Mouse (Mus musculus): ENCODE measurements around the gene Vps35l.
A peak's percentile ranks its signal among the peaks of the same experiment; 100 is the strongest.

Vps35l gene

DNA sequence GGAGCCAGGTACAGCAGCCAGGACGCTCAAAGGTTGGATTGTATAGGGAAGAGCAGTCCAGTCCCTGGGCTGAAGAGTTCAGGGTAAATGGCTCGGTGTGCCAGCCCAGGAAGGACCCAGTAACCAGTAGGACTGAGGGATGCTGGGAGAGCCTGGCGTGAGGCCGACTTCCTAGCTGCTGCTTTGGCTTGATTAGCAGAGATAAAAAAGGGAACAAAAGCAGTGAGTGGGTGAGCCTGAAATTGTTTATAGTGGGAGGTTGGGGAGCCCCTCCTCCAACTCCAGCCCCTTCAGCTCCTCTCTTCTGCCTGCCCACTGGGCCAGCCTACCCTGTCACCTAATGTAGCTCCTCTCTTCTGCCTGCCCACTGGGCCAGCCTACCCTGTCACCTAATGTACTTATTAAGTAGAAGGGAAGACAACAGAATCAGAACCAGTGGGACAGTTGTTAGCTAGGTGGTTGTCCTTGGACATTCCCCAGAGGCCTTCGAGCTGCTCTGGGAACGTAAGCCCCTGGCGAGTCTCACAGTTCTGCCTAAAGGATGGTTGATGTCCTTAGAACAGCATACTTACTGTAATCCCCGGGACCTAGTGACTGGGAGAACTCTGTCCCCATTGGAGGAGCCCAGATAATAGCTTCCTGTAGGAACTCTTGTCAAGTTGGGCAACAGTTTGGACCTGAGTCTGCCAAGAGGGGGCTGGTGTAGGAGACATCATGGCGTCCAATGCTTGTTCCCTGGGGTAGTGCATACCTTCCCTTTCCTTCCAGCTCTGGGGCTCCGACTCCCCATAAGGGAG lies 37.8 kb downstream of the Vps35l start:
- DNase-seq (ENCODE audit: low spot score), result peak; percentile 78

DNA sequence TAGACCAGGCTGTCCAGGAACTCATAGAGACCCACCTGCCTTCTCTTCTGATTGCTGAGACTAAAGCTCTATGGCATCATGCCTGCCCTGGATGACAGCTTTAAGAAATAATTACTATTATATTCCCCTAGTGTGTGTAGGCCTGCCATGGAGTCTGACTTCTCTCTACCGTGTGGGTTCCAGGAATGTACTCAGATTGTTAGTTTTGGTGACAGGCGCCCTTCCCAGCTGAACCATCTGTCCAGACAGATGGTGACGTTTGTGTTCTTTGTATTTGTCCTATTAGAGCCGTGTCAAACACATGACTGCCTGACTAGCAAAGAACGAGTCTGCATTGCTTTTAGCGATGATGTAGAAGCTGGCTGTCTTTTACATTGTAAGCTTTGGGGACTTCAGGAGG lies 38.5 kb downstream of the Vps35l start:
- no peak for DNase-seq (ENCODE audit: low spot score)

DNA sequence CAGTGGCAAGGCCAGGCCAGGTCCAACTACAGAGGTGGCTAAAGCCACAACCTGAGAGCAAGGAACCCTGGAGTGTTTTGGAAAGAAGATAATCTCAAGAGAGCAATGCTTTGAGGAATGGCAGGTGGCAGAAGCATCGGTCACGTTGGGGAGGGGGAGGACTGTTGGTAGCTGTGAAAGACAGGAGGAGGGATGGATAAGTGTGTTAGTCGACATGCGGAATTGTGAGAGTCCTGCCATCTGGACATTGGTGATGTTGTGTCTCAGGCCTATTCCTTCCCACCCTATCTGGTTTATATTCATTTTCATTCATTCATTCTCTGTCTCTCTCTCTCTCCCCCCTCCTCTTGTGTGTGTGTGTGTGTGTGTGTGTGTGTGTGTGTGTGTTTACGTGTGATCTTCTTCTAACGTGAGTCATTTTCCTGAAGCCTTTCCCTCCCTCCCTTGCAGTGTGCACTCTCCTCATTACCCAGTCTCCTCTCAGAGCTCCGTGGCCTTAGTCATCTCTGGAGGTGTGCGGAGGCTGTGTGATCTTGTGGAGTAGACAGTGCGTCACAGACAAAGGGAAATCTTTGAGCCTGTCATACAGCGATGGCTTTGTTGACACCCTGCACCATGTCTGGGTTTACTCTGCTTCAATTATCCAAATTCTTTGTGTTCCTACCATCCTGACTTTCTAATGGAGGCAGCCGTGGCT lies 43.4 kb downstream of the Vps35l start:
- DNase-seq (ENCODE audit: low spot score), result no peak

DNA sequence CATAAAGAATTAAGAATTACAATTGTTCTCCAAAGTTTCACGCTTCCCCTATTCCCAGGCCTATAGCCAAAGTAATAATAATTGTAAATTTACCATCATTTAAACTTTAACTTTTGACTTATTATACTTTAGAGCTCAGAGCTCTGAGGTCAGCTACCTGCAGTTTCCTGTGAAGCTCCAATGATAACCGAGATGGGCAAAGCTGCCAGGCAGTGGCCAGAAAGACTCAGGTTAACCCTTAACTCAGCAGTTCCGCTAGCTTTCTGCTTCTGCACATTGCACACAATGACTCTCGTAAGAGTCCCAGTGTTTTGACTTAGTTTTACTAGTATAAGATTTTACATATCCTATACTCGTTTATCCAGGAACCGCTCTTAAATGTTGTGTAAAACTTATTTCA lies 46.1 kb downstream of the Vps35l start:
- DNase-seq (ENCODE audit: low spot score), result no peak

DNA sequence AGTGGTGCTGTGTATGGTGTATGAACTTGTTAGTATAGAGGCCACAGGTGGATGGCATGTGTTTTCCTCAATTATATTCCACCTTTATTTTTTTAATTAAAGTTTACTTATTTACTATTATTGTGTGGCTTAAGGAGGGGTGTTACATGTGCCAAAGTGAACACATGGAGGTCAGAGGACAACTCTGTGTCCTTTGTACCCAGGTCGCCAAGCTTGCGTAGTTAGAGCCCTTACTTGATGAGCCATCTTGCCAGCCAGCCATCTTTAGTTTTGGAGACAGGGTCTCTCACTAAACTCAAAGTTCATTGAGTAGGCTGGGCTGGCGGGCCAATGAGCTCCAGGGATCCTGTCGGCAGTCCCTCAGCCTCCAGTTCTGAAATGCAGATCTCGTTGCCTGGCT lies 47.3 kb downstream of the Vps35l start:
- no peak for DNase-seq (ENCODE audit: low spot score)

DNA sequence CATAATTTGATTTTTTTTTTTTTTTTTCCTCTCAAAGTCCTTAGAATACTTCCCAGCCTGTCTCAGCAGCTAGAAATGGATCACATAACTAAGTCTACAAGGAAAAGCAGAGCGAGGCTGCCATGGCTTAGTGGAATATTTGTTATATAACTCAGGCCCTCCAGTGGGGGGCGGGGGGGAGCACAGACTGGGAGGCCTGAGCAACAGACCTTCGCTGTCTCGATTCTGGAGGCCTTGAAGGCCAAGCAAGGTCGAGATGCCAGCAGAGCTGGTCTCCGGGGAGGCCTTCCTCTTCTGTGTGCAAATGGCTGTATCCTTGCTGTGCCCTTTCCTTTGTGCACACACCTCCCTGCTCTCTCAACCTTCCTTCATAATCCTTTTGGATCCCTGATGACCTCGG lies 48.5 kb downstream of the Vps35l start:
- no peak for DNase-seq (ENCODE audit: low spot score)

DNA sequence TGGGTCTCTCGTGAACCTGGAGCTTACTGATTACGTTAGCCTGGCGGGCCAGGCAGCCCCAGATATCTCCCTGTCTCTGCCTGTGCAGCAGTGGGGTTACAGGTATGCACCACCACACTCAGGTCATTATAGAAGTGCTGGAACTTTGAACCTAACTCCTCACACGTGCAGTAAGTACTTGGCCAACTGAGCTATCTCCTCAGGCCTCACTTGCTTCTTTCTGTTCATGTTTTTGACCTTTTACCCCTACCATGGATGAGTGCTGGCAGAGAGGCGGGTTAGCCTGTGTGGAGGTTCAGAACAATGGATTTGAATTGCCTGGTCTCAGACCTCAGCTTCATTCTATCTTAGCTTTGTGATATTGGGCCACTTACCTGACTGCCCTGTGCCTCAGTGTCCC lies 50.3 kb downstream of the Vps35l start:
- no peak for DNase-seq (ENCODE audit: low spot score)

DNA sequence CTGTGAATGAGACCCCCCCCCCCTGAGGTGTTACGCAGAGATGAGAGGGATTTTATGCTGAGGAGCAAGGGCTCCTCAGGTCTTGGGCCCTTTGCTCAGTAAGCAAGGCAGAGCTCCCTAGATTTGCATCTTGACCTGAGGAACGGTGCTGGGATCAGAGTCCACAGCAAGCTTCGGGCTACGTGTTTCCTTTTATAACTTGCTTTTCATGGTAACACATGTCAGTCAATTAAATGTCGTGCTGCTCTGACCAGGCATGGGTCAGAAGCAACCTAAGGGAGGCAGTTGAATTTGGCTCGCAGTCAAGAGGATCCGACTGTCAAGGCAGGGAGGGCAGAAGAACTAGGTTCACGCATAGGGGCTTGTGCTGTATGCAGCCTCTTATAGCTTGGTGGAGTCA lies 53.9 kb downstream of the Vps35l start:
- no peak for DNase-seq (ENCODE audit: low spot score)

DNA sequence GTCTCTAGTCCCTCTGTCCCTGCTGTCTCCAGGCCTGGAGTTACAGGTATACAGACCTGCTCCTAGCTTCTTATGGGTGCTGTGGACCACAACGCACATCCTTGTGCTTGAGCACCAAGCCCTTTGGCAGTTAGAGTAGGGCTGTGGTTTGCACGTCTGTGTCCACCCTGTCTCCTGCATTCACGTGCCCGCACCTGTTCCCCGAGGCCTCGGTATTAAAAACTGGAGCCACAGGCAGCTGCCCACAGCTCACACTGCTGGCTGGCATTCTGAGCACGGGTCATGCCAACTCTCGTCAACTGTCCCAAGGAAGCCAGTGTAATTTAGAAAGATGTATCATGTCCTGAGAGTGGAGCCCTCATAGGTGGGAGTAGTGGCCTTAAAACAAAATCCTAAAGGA lies 55.8 kb downstream of the Vps35l start:
- DNase-seq (ENCODE audit: low spot score), result no peak

DNA sequence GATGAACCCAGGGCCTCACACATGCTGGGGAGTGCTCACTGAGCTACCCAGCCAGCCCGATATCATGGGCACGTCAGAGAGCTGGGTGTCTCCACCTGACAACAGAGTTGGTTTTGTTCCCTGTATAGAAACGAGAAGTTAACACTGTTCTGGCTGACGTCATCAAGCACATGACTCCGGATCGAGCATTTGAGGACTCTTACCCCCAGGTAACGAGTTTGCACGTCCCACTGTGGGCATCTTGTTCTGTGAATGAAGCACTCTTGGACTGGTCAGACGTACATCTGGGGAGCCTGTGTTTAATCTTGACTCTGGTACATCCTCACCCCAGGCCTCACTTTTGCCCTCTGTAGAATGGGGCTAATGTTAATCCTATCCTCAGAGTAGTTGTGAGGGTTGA lies 56.8 kb downstream of the Vps35l start:
- no peak for DNase-seq (ENCODE audit: low spot score)

DNA sequence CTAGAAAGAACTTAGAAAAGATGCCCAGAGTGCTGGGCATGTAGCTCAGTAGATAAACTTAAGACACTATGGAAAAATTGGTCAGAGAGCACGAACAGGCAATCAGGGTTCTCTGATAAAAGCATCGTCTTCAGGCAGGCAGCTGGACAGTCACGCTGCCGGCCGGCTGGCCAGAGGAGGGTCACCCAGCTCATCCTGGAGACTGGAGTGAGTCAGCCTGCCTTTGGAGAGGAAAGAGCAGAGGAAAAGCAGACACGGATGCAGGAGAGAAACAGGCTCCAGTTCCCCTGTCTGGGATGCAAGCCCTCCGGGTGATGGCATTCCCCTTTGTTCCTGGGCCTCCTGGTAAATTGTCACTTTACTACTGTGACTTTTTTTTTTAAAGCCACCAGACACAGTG lies 57.6 kb downstream of the Vps35l start:
- DNase-seq (ENCODE audit: low spot score), result no peak

DNA sequence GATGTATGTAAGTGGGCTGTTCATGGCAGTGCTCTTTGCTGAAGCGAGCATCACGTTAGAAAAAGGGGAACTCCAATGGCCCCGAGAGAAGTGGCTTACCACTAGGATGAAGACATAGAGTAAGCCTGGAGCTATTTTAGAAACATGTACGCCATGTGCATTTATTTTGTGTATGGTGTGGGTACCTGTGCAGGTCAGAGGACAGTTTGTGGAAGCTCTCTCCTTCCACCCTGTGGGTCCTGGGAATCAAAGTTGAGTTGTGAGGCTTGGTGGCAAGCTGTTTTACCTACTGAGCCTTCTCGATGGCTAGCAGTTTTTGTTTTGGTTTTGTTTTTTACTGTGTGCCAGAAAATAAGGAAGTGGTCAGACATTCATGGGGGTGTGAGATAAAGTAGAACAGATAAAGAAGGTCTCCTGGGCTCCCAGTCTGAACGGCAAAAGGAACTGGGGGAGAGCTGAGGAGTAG lies 58.1 kb downstream of the Vps35l start:
- no peak for DNase-seq (ENCODE audit: low spot score)

DNA sequence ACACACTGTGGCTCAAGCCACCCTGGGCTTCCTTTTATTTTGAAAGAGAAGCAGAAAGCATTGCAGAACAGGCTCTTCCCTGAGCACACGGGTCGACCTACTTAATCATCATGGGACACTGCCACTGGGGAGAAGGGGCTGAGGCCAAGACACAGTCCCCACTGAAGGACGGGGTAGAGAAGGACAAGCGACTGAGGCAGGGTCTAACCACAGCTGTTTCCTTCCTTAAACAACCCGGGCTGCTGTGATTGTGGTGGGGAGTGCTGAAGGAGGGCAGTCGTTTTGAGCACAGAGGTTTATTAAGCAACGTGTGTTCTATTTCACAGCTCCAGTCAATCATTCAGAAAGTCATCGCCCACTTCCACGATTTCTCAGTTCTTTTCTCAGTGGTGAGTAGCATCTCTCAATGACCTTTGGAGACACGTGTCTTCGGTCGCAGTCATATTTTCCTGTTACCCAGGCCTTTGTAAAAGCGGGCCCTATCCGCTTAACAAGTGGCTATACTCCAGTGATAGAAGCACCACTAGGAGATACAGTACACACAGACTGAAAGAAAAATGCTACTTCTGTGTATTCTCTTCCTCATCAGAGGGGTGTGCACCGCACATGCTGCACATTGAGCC lies 60.2 kb downstream of the Vps35l start:
- DNase-seq (ENCODE audit: low spot score), result no peak

DNA sequence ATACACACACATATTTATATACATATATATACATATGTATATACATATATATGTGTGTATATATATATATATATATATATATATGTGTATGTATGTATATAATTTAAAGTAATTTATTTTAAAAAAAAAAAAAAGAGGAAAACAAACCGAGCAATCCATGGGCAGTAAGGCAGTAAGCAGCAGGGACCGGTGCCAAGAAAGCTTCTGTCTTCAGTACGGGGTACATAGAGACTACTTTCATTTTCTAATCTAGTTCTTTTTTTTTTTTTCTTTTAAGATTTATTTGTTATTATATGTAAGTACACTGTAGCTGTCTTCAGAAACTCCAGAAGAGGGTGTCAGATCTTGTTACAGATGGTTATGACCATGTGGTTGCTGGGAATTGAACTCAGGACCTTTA lies 61.8 kb downstream of the Vps35l start:
- DNase-seq (ENCODE audit: low spot score), result no peak

DNA sequence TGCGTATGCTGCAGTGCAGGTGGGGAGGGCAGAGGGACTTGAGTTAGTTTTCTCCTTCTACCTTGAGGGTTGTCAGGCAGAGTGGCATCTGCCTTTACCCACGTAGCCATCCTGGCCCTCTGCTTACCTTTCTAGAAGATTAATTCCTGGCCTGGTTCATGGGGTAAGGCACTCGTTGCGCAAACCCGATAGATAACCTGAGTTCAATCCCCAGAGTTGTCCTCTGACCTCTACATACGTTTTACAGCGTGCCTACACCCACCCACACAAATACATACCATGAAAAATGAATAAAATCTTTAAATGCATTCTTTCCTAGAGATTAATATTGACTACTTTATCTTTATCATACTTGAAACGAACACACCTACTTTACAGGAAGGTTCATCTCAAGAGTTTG lies 63.4 kb downstream of the Vps35l start:
- DNase-seq (ENCODE audit: low spot score), result no peak

DNA sequence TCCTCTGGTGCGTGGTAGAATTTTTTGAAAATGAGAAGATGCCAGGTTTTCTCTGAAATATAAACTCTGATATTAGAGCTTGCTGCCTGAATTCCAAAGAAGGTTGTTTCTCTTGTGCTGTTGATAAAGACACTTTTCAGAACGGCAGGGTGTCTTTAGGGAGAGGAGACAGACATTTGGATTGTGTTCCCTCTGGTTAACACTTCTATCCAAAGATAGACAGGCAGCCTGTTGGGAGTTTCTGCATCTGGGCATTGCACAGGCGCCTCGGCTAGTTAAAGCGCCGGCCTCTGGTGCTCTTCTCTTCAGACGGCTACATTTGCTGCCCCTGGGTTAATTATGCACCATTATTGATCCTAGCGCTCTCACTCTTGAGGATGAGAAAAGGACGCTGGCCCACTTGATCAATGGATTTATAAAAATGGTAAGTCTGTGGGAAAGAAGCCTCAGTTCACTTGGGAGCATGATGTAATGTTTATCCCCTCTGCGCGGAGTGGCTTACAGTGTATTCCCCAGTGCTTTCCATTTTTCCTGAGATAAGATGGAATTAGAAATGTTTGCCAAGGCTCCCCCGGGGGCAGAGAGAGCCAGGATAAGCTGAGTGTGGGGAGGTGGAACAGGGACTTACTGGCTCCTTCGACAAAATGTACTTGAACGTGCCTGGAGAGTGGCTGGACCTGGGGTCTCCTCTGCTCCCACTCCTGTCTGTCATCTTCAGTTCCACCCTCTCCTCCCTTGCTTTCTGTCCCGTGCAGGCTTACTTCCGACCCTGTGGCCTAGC lies 66.8 kb downstream of the Vps35l start:
- DNase-seq (ENCODE audit: low spot score), result no peak

DNA sequence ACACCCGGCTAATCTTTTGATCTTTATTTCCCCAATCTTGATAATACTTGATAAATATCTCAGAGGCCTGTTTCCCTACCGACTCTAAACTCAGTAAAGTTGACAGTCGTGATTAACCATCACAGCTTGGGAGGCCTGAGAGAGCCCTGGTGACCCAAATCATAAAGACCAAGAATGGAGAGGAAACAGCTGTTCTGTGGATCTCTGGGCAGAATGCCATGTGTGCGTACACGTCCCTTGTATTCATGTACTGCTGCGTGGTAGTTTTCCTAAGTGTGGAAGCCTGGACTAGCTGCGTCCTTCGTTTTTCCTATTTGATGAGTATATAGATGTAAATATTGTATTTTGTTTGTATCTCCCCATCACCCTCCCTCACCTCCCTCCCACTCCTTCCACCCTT lies 67.9 kb downstream of the Vps35l start:
- DNase-seq (ENCODE audit: low spot score), result no peak

DNA sequence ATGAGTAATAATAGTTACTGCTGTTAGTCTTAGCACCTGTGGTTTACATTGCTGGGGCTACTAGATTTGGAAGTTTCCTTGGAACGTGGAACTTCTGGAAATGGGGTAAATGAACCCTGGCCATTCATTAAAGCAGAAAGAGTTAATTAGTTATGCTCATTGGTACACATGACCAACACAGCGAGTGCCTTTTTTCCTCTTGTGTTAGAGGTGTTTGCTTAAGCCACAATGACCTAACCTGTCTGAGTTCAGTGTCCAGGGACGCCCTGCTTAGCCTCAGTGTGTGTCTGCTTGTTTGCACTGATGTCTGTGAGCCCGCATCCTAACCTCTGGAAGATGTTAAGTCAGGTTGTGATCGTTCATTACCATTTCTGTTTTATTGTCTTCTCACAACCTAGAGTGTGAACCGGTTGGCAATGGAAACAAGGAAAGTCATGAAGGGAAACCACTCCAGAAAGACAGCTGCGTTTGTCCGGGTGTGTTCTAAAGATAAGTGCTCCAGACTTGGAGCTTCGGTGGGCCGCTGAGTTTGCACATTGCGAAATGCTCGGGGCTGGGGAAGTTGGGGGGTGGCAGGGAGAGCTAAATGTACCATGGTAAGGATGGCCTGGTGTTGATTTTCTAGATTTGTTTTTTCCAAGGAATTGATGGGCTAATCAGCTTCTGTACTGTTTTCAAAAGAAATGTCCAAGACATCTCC lies 71.5 kb downstream of the Vps35l start:
- DNase-seq (ENCODE audit: low spot score), result no peak

DNA sequence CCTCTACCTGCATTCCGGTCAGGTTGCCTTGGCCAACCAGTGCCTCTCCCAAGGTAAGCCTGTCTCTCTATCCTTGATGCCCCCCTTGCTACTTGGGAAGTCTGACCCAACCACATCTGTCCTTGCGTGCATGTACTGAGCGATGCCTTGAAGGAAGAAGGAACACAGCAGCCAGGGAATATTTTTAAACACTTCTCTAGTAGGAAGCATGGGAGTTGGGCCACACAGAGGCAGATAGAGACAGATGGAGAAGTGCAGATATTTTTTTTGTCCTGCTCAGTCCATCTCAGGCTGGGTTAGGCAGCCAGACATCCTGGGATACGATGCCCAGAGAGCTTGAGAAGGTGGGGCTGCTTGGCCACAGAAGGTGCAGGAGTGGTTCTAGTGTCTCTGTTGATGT lies 73.6 kb downstream of the Vps35l start:
- DNase-seq (ENCODE audit: low spot score), result no peak

DNA sequence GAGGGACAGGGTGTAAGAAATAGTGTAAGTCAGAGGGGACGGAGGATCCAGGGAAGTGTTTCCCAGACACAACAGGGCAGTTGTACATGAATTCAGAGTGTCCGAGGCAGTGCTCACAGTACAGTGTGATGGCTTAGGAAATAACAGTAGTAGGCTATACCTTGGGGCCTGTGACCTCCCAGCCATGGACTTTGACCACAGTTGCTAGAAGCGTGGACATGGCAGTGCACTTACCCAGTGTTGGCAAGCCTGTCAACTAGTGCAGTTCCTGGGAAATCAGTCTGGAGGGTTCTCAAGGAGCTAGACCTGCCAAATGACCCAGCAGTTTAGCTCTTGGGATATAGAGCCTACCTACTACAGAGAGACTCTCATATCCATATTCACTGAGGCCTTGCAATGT lies 76.2 kb downstream of the Vps35l start:
- no peak for DNase-seq (ENCODE audit: low spot score)

DNA sequence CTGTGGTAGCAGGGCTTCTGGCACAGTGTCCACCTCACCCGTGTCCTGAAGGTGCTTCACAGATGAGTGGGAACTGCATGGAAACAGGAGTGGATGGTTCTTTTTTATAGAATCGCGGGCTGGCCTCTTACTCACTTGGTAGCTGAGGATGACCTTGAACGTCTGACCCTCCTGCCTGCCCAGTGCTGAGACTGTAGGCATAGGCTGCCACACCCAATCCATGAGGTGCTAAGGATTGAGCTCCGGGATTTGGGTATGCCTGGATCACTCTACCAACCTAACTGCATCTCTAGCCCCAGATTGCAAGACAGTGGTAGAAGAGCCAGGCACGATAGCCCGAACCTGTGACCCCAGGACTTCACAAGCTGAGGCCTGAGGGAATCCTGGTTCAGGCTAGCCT lies 77.7 kb downstream of the Vps35l start:
- no peak for DNase-seq (ENCODE audit: low spot score)

DNA sequence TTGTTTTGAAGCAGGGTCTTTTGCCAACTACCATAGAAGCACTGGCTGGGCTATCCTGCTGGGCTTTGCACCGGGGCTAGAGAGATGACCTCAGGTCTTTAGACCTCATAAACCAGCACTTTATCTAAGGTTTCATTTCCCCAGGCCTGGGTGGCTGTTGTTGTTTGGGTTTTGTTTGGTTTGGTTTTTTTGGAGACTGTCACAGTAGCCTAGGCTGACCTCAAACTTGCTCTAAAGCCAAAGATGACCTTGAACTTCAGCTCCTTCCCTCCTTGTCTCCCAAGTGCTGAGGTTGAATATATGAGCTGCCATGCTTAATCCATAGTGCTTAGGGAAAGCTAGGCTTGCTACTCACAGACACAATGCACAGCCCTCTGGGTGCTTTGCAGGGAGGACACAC lies 79.6 kb downstream of the Vps35l start:
- no peak for DNase-seq (ENCODE audit: low spot score)

Measured in testis, postnatal 14 days (tissue).